Mouse (Mus musculus) heart, adult 2 months (tissue): Measurements from ENCODE around the gene Ppm1a.

ENCODE experiments used
- CTCF ChIP-seq: fragments of 200-600 bp; IDR thresholded peaks from 2 replicates; pipeline ENCODE4 v1.8.1; 2022; ENCODE audit warnings: antibody characterized with exemption, mild to moderate bottlenecking, moderate library complexity
- EP300 ChIP-seq: fragments of 200-500 bp; IDR thresholded peaks from 2 replicates; pipeline ENCODE4 v1.6.1; 2011; ENCODE audit warnings: low read depth, low read length, control low read depth; ENCODE audit not compliant: insufficient read depth

GRCm38 (mm10) chr12:72749500-72749899 lies 7.8 kb upstream of the Ppm1a start:
- no peak for TF ChIP-seq CTCF
- no peak for TF ChIP-seq EP300
